Mouse (Mus musculus) cortical plate, adult 2 months (tissue): ENCODE data around the gene Ctrb1. TPM values are rescaled to one million over a fixed set of nuclear protein-coding genes. Genes with fewer than 3 reads are reported as not detected.

Experiments
- H3K27ac ChIP-seq: fragments of 200-500 bp; 2 replicates; pipeline ENCODE4 v1.5.1; 2012; ENCODE audit warnings: low read length, control low read depth, inconsistent platforms; ENCODE audit not compliant: insufficient read depth
- H3K4me1 ChIP-seq: fragments of 200-500 bp; 2 replicates; pipeline ENCODE4 v1.6.1; 2011; ENCODE audit warnings: low read length; ENCODE audit not compliant: control insufficient read depth, insufficient read depth
- H3K4me3 ChIP-seq: fragments of 200-500 bp; 2 replicates; pipeline ENCODE4 v1.5.1; 2011; ENCODE audit warnings: mild to moderate bottlenecking, low read length, control low read depth; ENCODE audit not compliant: insufficient read depth
- CTCF ChIP-seq: fragments of 200-500 bp; IDR thresholded peaks from 2 replicates; pipeline ENCODE4 v1.5.1; 2011; ENCODE audit warnings: mild to moderate bottlenecking, control low read depth, low read length; ENCODE audit not compliant: insufficient read depth; ENCODE audit errors: extremely low read depth
- POLR2A ChIP-seq: fragments of 200-500 bp; IDR thresholded peaks from 2 replicates; pipeline ENCODE4 v1.6.1; 2011; ENCODE audit warnings: mild to moderate bottlenecking, low read length, control low read depth; ENCODE audit not compliant: insufficient read depth; ENCODE audit errors: extremely low read depth
- polyA plus RNA-seq: library from polyadenylated mRNA; depleted of rRNA; stranded (reverse); fragments of >200 nt; gene quantifications from 2 replicates; pipeline ENCODE4 v1.2.3, GENCODE M21; 2012

Gene Ctrb1
- polyA plus RNA-seq, 1 experiment: 0.25 TPM

DNA sequence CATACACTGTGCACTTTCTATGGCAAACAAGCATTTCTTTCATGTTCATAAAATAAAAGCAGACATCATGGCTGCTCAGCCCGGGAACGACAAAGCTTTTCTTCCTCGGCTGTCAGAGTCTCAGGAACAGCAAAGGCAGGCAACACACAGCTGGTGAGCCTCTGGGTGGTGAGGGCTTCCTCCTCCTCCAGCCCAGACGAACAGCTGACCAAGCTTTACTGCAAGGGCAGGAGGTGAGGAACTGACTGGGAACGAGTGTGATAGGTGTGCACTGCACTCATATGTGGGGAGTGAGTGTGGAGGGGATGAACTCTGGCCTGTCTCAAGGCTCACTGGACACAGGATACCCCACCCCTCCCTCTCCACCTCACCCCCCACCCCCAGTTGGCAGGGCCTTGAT is 28.1 kb upstream of the Ctrb1 start:
- no peak overlapping the region for H3K27ac ChIP-seq
- no peak overlapping the region for H3K4me3 ChIP-seq
- peaks cover 21% of the 10 kb centered on the region for H3K4me1 ChIP-seq
- TF ChIP-seq POLR2A (no peak), CTCF (no peak)

DNA sequence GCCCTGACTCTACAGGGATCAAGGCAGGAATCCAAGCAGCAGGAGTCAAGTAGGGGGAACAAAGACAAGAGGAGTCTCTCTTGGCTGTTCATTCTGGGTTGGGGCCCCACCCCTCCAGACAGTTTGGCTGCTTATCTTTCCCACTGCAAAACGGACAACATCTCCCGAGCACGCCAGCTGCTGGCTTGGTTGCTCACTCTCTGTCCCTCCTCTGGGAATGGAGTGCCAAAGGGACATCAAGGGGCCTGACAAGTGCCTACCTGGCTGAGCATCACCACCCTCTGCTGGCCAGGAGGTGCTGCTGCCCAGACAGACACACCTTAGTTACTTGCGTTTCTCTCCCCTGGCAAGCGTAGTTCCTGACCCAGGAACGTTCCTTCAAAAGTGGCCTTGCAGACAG is 27.1 kb upstream of the Ctrb1 start:
- TF ChIP-seq CTCF (no peak), POLR2A (no peak)
- Histone ChIP-seq H3K4me3 (no peak overlapping the region), H3K27ac (peak overlapping the region; percentile 86), H3K4me1 (peaks cover 21% of the 10 kb centered on the region)

- TF ChIP-seq POLR2A (no peak), CTCF (no peak)
- peaks cover 21% of the 10 kb centered on the region for H3K4me1 ChIP-seq
- H3K4me3 ChIP-seq: no peak overlapping the region
- peak overlapping the region; percentile 86 for H3K27ac ChIP-seq
These were observed 26.6 kb upstream of the Ctrb1 start for GRCm38 (mm10) chr8:111717488-111717792.

GRCm38 (mm10) chr8:111716603-111717487 is 26.0 kb upstream of the Ctrb1 start:
- peak overlapping the region; percentile 86 for H3K27ac ChIP-seq
- TF ChIP-seq POLR2A (no peak), CTCF (no peak)
- H3K4me3 ChIP-seq: no peak overlapping the region
- H3K4me1 ChIP-seq: peaks cover 22% of the 10 kb centered on the region

GRCm38 (mm10) chr8:111715514-111715913 is 24.7 kb upstream of the Ctrb1 start:
- Histone ChIP-seq H3K27ac (no peak overlapping the region), H3K4me1 (peaks cover 22% of the 10 kb centered on the region), H3K4me3 (no peak overlapping the region)
- TF ChIP-seq POLR2A (no peak), CTCF (no peak)

- Histone ChIP-seq H3K27ac (no peak overlapping the region), H3K4me3 (no peak overlapping the region), H3K4me1 (peaks cover 21% of the 10 kb centered on the region)
- TF ChIP-seq CTCF (no peak), POLR2A (no peak)
These were observed 23.5 kb upstream of the Ctrb1 start for GRCm38 (mm10) chr8:111714295-111714694.

- H3K4me1 ChIP-seq: peaks cover 21% of the 10 kb centered on the region
- TF ChIP-seq POLR2A (no peak), CTCF (no peak)
- H3K27ac ChIP-seq: no peak overlapping the region
- H3K4me3 ChIP-seq: no peak overlapping the region
These were observed 23.0 kb upstream of the Ctrb1 start for GRCm38 (mm10) chr8:111713817-111714216.

- H3K4me3 ChIP-seq: no peak overlapping the region
- no peak for TF ChIP-seq CTCF
- TF ChIP-seq POLR2A: no peak
- H3K27ac ChIP-seq: no peak overlapping the region
- H3K4me1 ChIP-seq: peaks cover 21% of the 10 kb centered on the region
These were observed 22.5 kb upstream of the Ctrb1 start for GRCm38 (mm10) chr8:111713291-111713690.

- TF ChIP-seq CTCF (peak; percentile 70), POLR2A (no peak)
- Histone ChIP-seq H3K27ac (no peak overlapping the region), H3K4me1 (peaks cover 17% of the 10 kb centered on the region), H3K4me3 (no peak overlapping the region)
These were observed 21.8 kb upstream of the Ctrb1 start for GRCm38 (mm10) chr8:111712588-111712987.

DNA sequence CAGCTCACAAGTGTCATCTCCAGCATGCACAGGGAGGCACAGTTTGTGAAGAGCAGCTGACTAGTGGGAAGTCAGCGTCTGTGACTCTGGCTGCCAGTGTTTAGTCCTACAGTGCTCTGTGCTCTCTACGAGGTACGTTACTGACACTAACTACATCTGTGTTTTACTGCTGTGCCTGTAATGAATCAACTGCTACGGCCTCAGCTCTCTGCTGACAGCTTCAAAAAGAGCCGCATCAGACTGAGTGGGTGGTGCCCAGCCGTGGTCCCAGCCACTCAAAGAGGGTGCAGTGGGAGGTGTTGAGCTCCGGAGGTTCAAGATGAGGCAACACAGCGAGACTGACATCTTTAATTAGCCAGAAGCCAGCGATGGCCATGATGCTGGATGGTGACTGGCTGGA is 21.3 kb upstream of the Ctrb1 start:
- TF ChIP-seq POLR2A (no peak), CTCF (no peak)
- Histone ChIP-seq H3K4me1 (peaks cover 13% of the 10 kb centered on the region), H3K4me3 (no peak overlapping the region), H3K27ac (no peak overlapping the region)
